Mouse (Mus musculus) kidney, embryonic 15.5 days (tissue): ENCODE measurements at regions not wholly inside any gene's neighbourhood (a gene's known extent, or its start where the extent isn't known, plus 50 kb on each side); places are given as distances from the start of the nearest gene placed in this dataset.

Experiments
- ATAC-seq: fragments of 200-750 bp; cut with Nextera tagmentation; replicated peaks from 2 replicates; pipeline ENCODE4 v1.8.0; 2017; ENCODE audit warnings: moderate TSS enrichment; ENCODE audit not compliant: low FRiP score
- H3K27ac ChIP-seq: fragments of 300-500 bp; sonication (generic); 2 replicates; pipeline ENCODE4 v1.5.1; 2015; ENCODE audit warnings: mild to moderate bottlenecking, inconsistent platforms
- H3K27me3 ChIP-seq: fragments of 300-500 bp; sonication (generic); 2 replicates; pipeline ENCODE4 v1.6.1; 2015; ENCODE audit warnings: inconsistent platforms
- H3K36me3 ChIP-seq: fragments of 300-500 bp; sonication (generic); 2 replicates; pipeline ENCODE4 v1.6.1; 2015; ENCODE audit warnings: inconsistent platforms
- H3K4me1 ChIP-seq: fragments of 300-500 bp; sonication (generic); 2 replicates; pipeline ENCODE4 v1.6.1; 2015; ENCODE audit warnings: inconsistent platforms
- H3K4me2 ChIP-seq: fragments of 300-500 bp; sonication (generic); 2 replicates; pipeline ENCODE4 v1.6.1; 2015; ENCODE audit warnings: moderate library complexity, mild to moderate bottlenecking, inconsistent platforms
- H3K4me3 ChIP-seq: fragments of 300-500 bp; sonication (generic); replicated peaks from 2 replicates; pipeline ENCODE4 v1.5.1; 2015; ENCODE audit warnings: mild to moderate bottlenecking, inconsistent platforms
- H3K9ac ChIP-seq: fragments of 300-500 bp; sonication (generic); 2 replicates; pipeline ENCODE4 v1.6.1; 2015; ENCODE audit warnings: mild to moderate bottlenecking, inconsistent platforms
- H3K9me3 ChIP-seq: fragments of 300-500 bp; sonication (generic); replicated peaks from 2 replicates; pipeline ENCODE4 v1.6.1; 2016; ENCODE audit warnings: inconsistent platforms
- WGBS: fragments of 180-500 bp; shearing (Covaris S2); methylation state at CpG from one replicate; pipeline ENCODE4 v1.1.7; 2015; ENCODE audit warnings: mixed read lengths; 5-methylcytosine and 5-hydroxymethylcytosine counted together

GRCm38 (mm10) chr9:118271681-118272080 lies 121.7 kb upstream of the Cmc1 start:
- H3K36me3 ChIP-seq = no peaks in the 10 kb centered on the region
- H3K4me2 ChIP-seq = no peak overlapping the region
- no peak for ATAC-seq
- H3K4me3 ChIP-seq = no peak overlapping the region
- 52% methylated on average over 12 of the region's 12 CpGs for WGBS
- H3K27ac ChIP-seq = no peak overlapping the region
- H3K27me3 ChIP-seq = no peaks in the 10 kb centered on the region
- no peaks in the 10 kb centered on the region for H3K9me3 ChIP-seq
- H3K4me1 ChIP-seq = no peaks in the 10 kb centered on the region
- no peak overlapping the region for H3K9ac ChIP-seq

GRCm38 (mm10) chr9:118272713-118273407 lies 122.9 kb upstream of the Cmc1 start:
- Histone ChIP-seq H3K27ac (no peak overlapping the region), H3K9me3 (no peaks in the 10 kb centered on the region), H3K9ac (no peak overlapping the region), H3K36me3 (no peaks in the 10 kb centered on the region), H3K27me3 (no peaks in the 10 kb centered on the region), H3K4me2 (no peak overlapping the region), H3K4me1 (no peaks in the 10 kb centered on the region), H3K4me3 (no peak overlapping the region)
- no peak for ATAC-seq
- WGBS = 72% methylated on average over 11 of the region's 11 CpGs

- no peaks in the 10 kb centered on the region for H3K27me3 ChIP-seq
- ATAC-seq = no peak
- no peaks in the 10 kb centered on the region for H3K9me3 ChIP-seq
- H3K36me3 ChIP-seq = no peaks in the 10 kb centered on the region
- H3K4me2 ChIP-seq = no peak overlapping the region
- no peak overlapping the region for H3K9ac ChIP-seq
- 43% methylated on average over 3 of the region's 3 CpGs for WGBS
- no peaks in the 10 kb centered on the region for H3K4me1 ChIP-seq
- H3K4me3 ChIP-seq = no peak overlapping the region
- H3K27ac ChIP-seq = no peak overlapping the region
These were observed 135.5 kb upstream of the Cmc1 start for GRCm38 (mm10) chr9:118285481-118285880.

GRCm38 (mm10) chr9:118287606-118288005 lies 137.6 kb upstream of the Cmc1 start:
- H3K36me3 ChIP-seq = no peaks in the 10 kb centered on the region
- no peaks in the 10 kb centered on the region for H3K4me1 ChIP-seq
- no peak overlapping the region for H3K9ac ChIP-seq
- no peak overlapping the region for H3K4me2 ChIP-seq
- H3K27me3 ChIP-seq = no peaks in the 10 kb centered on the region
- no peak overlapping the region for H3K4me3 ChIP-seq
- ATAC-seq = no peak
- H3K9me3 ChIP-seq = no peaks in the 10 kb centered on the region
- WGBS = 84% methylated on average over 9 of the region's 9 CpGs
- H3K27ac ChIP-seq = no peak overlapping the region

GRCm38 (mm10) chr9:118292836-118293235 lies 142.9 kb upstream of the Cmc1 start:
- Histone ChIP-seq H3K9ac (no peak overlapping the region), H3K9me3 (no peaks in the 10 kb centered on the region), H3K4me1 (no peaks in the 10 kb centered on the region), H3K27ac (no peak overlapping the region), H3K36me3 (no peaks in the 10 kb centered on the region), H3K27me3 (no peaks in the 10 kb centered on the region), H3K4me2 (no peak overlapping the region), H3K4me3 (no peak overlapping the region)
- WGBS = 87% methylated on average over 10 of the region's 10 CpGs
- ATAC-seq = no peak

- WGBS = 80% methylated on average over 8 of the region's 8 CpGs
- Histone ChIP-seq H3K27me3 (no peaks in the 10 kb centered on the region), H3K36me3 (no peaks in the 10 kb centered on the region), H3K4me2 (no peak overlapping the region), H3K9me3 (no peaks in the 10 kb centered on the region), H3K27ac (no peak overlapping the region), H3K9ac (no peak overlapping the region), H3K4me1 (no peaks in the 10 kb centered on the region), H3K4me3 (no peak overlapping the region)
- ATAC-seq = no peak
These were observed 144.0 kb upstream of the Cmc1 start for GRCm38 (mm10) chr9:118294011-118294410.

- no peak overlapping the region for H3K4me2 ChIP-seq
- no peak for ATAC-seq
These were observed 152.9 kb upstream of the Cmc1 start for GRCm38 (mm10) chr9:118302785-118303384.

GRCm38 (mm10) chr9:118318357-118319140 lies 159.5 kb upstream of the Eomes start:
- no peak overlapping the region for H3K4me3 ChIP-seq
- 77% methylated on average over 18 of the region's 18 CpGs for WGBS
- no peak for ATAC-seq

More at GRCm38 (mm10) chr9:118302785-118303384, 152.9 kb upstream of the Cmc1 start:
- Histone ChIP-seq H3K36me3 (no peaks in the 10 kb centered on the region), H3K9ac (no peak overlapping the region), H3K27me3 (no peaks in the 10 kb centered on the region), H3K9me3 (no peaks in the 10 kb centered on the region), H3K4me1 (no peaks in the 10 kb centered on the region), H3K27ac (no peak overlapping the region), H3K4me3 (no peak overlapping the region)
- 69% methylated on average over 11 of the region's 11 CpGs for WGBS

GRCm38 (mm10) chr9:118323796-118324195 lies 154.2 kb upstream of the Eomes start:
- H3K4me3 ChIP-seq = no peak overlapping the region
- no peaks in the 10 kb centered on the region for H3K27me3 ChIP-seq
- 38% methylated on average over 12 of the region's 12 CpGs for WGBS
- no peak; the same call in 1 of the 2 replicates for ATAC-seq
- H3K36me3 ChIP-seq = no peaks in the 10 kb centered on the region
- 0 out of 2 replicates have a peak overlapping the region, but pooled peaks have one; percentile 1 for H3K4me2 ChIP-seq
- H3K9ac ChIP-seq = no peak overlapping the region
- H3K4me1 ChIP-seq = no peaks in the 10 kb centered on the region
- no peak overlapping the region for H3K27ac ChIP-seq
- H3K9me3 ChIP-seq = no peaks in the 10 kb centered on the region

More at GRCm38 (mm10) chr9:118318357-118319140, 159.5 kb upstream of the Eomes start:
- no peaks in the 10 kb centered on the region for H3K4me1 ChIP-seq
- H3K4me2 ChIP-seq = no peak overlapping the region
- H3K27ac ChIP-seq = no peak overlapping the region
- H3K27me3 ChIP-seq = no peaks in the 10 kb centered on the region
- H3K9me3 ChIP-seq = no peaks in the 10 kb centered on the region
- H3K9ac ChIP-seq = no peak overlapping the region
- H3K36me3 ChIP-seq = no peaks in the 10 kb centered on the region

GRCm38 (mm10) chr9:118326656-118327055 lies 151.4 kb upstream of the Eomes start:
- Histone ChIP-seq H3K4me3 (no peak overlapping the region), H3K36me3 (no peaks in the 10 kb centered on the region), H3K27me3 (no peaks in the 10 kb centered on the region), H3K27ac (no peak overlapping the region), H3K9ac (no peak overlapping the region), H3K4me2 (no peak overlapping the region), H3K9me3 (no peaks in the 10 kb centered on the region), H3K4me1 (no peaks in the 10 kb centered on the region)
- no peak for ATAC-seq
- 73% methylated on average over 9 of the region's 9 CpGs for WGBS

- 84% methylated on average over 6 of the region's 6 CpGs for WGBS
- H3K36me3 ChIP-seq = no peaks in the 10 kb centered on the region
- H3K4me3 ChIP-seq = no peak overlapping the region
- H3K27ac ChIP-seq = no peak overlapping the region
- no peak overlapping the region for H3K9ac ChIP-seq
- no peak overlapping the region for H3K4me2 ChIP-seq
- H3K4me1 ChIP-seq = no peaks in the 10 kb centered on the region
- no peak for ATAC-seq
- no peaks in the 10 kb centered on the region for H3K27me3 ChIP-seq
- no peaks in the 10 kb centered on the region for H3K9me3 ChIP-seq
These were observed 150.1 kb upstream of the Eomes start for GRCm38 (mm10) chr9:118327904-118328303.

GRCm38 (mm10) chr9:118341401-118341800 lies 136.6 kb upstream of the Eomes start:
- Histone ChIP-seq H3K36me3 (no peaks in the 10 kb centered on the region), H3K4me3 (peak overlapping the region; percentile 31), H3K9ac (no peak overlapping the region), H3K4me1 (no peaks in the 10 kb centered on the region), H3K27me3 (peaks cover 3% of the 10 kb centered on the region; the same call in 1 of the 2 replicates), H3K9me3 (no peaks in the 10 kb centered on the region), H3K4me2 (peak overlapping the region; percentile 59), H3K27ac (no peak overlapping the region)
- WGBS = 42% methylated on average over 12 of the region's 12 CpGs
- no peak for ATAC-seq
